Mouse (Mus musculus) intestine, embryonic 16.5 days (tissue): ENCODE data around the gene Angpt4. TPM values are rescaled to one million over a fixed set of nuclear protein-coding genes. Genes with fewer than 3 reads are reported as not detected.

ENCODE experiments used
- ATAC-seq: fragments of 200-750 bp; cut with Nextera tagmentation; 2 replicates; pipeline ENCODE4 v1.8.0; 2017; ENCODE audit warnings: moderate TSS enrichment, moderate library complexity
- H3K27ac ChIP-seq: fragments of 300-500 bp; sonication (generic); 2 replicates; pipeline ENCODE4 v1.5.1; 2014; ENCODE audit warnings: mild to moderate bottlenecking, low read length
- H3K27me3 ChIP-seq: fragments of 300-500 bp; sonication (generic); replicated peaks from 2 replicates; pipeline ENCODE4 v1.6.1; 2014; ENCODE audit warnings: low read length, control low read depth, mixed read lengths; ENCODE audit not compliant: control insufficient read depth, insufficient read depth
- H3K36me3 ChIP-seq: fragments of 300-500 bp; sonication (generic); 2 replicates; pipeline ENCODE4 v1.6.1; 2014; ENCODE audit warnings: low read length, control low read depth; ENCODE audit not compliant: control insufficient read depth, insufficient read depth
- H3K4me1 ChIP-seq: fragments of 300-500 bp; sonication (generic); 2 replicates; pipeline ENCODE4 v1.6.1; 2014; ENCODE audit warnings: low read length, control low read depth, mixed read lengths; ENCODE audit not compliant: control insufficient read depth, insufficient read depth
- H3K4me2 ChIP-seq: fragments of 300-500 bp; sonication (generic); 2 replicates; pipeline ENCODE4 v1.6.1; 2014; ENCODE audit warnings: low read depth, low read length, control low read depth
- H3K4me3 ChIP-seq: fragments of 300-500 bp; sonication (generic); 2 replicates; pipeline ENCODE4 v1.5.1; 2014; ENCODE audit warnings: mild to moderate bottlenecking, low read length
- H3K9ac ChIP-seq: fragments of 300-500 bp; sonication (generic); 2 replicates; pipeline ENCODE4 v1.6.1; 2014; ENCODE audit warnings: low read depth, low read length
- H3K9me3 ChIP-seq: fragments of 300-500 bp; sonication (generic); 2 replicates; pipeline ENCODE4 v1.6.1; 2016; ENCODE audit warnings: low read length, control low read depth; ENCODE audit not compliant: control insufficient read depth
- WGBS: fragments of 180-500 bp; shearing (Covaris S2); extraction: QIAGEN DNeasy Blood & Tissue Kit; methylation state at CpG from one replicate; pipeline ENCODE4 v1.1.7; 2014; 5-methylcytosine and 5-hydroxymethylcytosine counted together
- polyA plus RNA-seq: library from polyadenylated mRNA; unstranded; fragments of >200 nt; fragmentation: Nextera tagmentation; extraction: Ambion mirVana; gene quantifications from 2 replicates; pipeline ENCODE4 v1.2.1, GENCODE M21; 2015

Angpt4 gene
- polyA plus RNA-seq, 1 experiment from 2014 or later, result 0.89 TPM

DNA sequence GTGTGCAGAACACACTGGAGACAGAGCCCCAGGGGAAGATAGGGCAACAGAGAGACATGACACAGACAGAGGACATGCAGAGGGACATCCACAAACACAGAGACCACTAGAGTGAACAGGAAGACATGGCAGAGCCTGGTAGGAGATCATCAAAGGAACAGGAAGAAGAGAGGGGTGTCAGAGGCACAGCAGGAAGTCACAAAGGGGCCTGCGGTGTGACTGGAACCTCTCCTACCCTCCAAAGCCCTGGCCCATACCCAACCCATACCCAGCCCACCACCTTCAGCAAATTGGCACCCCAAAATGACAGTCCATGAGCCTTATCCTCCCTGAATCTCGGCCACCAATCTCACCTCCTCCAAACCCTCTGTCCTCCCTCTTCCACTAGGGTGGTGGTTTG, 33.1 kb downstream of the Angpt4 start:
- WGBS, result 72% methylated on average over 2 of the region's 2 CpGs
- H3K27me3 ChIP-seq, result no peaks in the 10 kb centered on the region
- ATAC-seq, result no peak
- no peak overlapping the region for H3K4me2 ChIP-seq
- H3K27ac ChIP-seq, result no peak overlapping the region
- H3K36me3 ChIP-seq, result no peaks in the 10 kb centered on the region
- H3K4me1 ChIP-seq, result no peaks in the 10 kb centered on the region
- H3K4me3 ChIP-seq, result no peak overlapping the region
- no peaks in the 10 kb centered on the region for H3K9me3 ChIP-seq
- no peak overlapping the region for H3K9ac ChIP-seq

- H3K9ac ChIP-seq, result no peak overlapping the region
- no peaks in the 10 kb centered on the region for H3K36me3 ChIP-seq
- 91% methylated on average over 2 of the region's 2 CpGs for WGBS
- no peak overlapping the region for H3K27ac ChIP-seq
- no peaks in the 10 kb centered on the region for H3K4me1 ChIP-seq
- H3K4me3 ChIP-seq, result no peak overlapping the region
- no peak overlapping the region for H3K4me2 ChIP-seq
- no peak for ATAC-seq
- no peaks in the 10 kb centered on the region for H3K27me3 ChIP-seq
- no peaks in the 10 kb centered on the region for H3K9me3 ChIP-seq
Measured at GRCm38 (mm10) chr2:151947617-151948016, 36.6 kb downstream of the Angpt4 start.

GRCm38 (mm10) chr2:151948311-151948710, 37.3 kb downstream of the Angpt4 start:
- Histone ChIP-seq H3K27me3 (no peaks in the 10 kb centered on the region), H3K4me3 (no peak overlapping the region), H3K36me3 (no peaks in the 10 kb centered on the region), H3K4me1 (no peaks in the 10 kb centered on the region), H3K4me2 (no peak overlapping the region), H3K27ac (no peak overlapping the region), H3K9ac (no peak overlapping the region), H3K9me3 (no peaks in the 10 kb centered on the region)
- WGBS, result 78% methylated on average over 7 of the region's 7 CpGs
- no peak for ATAC-seq

GRCm38 (mm10) chr2:151949082-151949774, 38.2 kb downstream of the Angpt4 start:
- H3K27ac ChIP-seq, result no peak overlapping the region
- H3K9ac ChIP-seq, result no peak overlapping the region
- H3K27me3 ChIP-seq, result no peaks in the 10 kb centered on the region
- H3K36me3 ChIP-seq, result no peaks in the 10 kb centered on the region
- H3K4me3 ChIP-seq, result no peak overlapping the region
- H3K4me2 ChIP-seq, result no peak overlapping the region
- WGBS, result 73% methylated on average over 2 of the region's 2 CpGs
- no peaks in the 10 kb centered on the region for H3K4me1 ChIP-seq
- H3K9me3 ChIP-seq, result no peaks in the 10 kb centered on the region
- no peak for ATAC-seq

- Histone ChIP-seq H3K9me3 (no peaks in the 10 kb centered on the region), H3K27ac (no peak overlapping the region), H3K4me1 (no peaks in the 10 kb centered on the region), H3K36me3 (no peaks in the 10 kb centered on the region), H3K4me3 (no peak overlapping the region), H3K4me2 (no peak overlapping the region), H3K9ac (no peak overlapping the region), H3K27me3 (no peaks in the 10 kb centered on the region)
- WGBS, result 85% methylated on average over 8 of the region's 8 CpGs
- ATAC-seq, result no peak
Measured at GRCm38 (mm10) chr2:151953665-151954064, 42.7 kb downstream of the Angpt4 start.

GRCm38 (mm10) chr2:151956500-151957137, 45.6 kb downstream of the Angpt4 start:
- H3K9me3 ChIP-seq, result no peaks in the 10 kb centered on the region
- ATAC-seq, result no peak
- H3K36me3 ChIP-seq, result no peaks in the 10 kb centered on the region
- WGBS, result 69% methylated on average over 4 of the region's 4 CpGs
- no peaks in the 10 kb centered on the region for H3K4me1 ChIP-seq
- no peak overlapping the region for H3K4me3 ChIP-seq
- no peaks in the 10 kb centered on the region for H3K27me3 ChIP-seq
- no peak overlapping the region for H3K9ac ChIP-seq
- no peak overlapping the region for H3K27ac ChIP-seq
- H3K4me2 ChIP-seq, result no peak overlapping the region

DNA sequence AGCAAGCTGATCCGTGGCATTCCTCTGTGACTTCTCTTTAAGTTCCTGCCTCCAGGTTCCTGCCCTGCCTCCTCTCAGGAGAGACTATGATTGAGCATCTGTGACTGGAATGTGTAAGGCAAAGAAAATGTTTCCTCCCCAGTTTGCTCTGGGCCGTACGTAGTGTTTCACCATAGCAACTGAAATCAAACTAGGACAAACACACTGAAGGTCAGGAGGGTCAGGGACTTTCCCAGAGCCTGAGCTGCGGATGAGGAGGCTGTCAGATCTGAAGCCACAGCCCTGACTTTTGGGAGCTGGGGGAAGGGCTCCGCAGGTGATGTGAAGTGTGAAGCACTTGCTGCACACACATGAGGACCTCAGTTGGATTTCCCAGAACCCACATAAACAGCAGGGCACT, 48.3 kb downstream of the Angpt4 start:
- Histone ChIP-seq H3K27me3 (no peaks in the 10 kb centered on the region), H3K9me3 (no peaks in the 10 kb centered on the region), H3K36me3 (no peaks in the 10 kb centered on the region), H3K27ac (no peak overlapping the region), H3K4me1 (0 out of 2 replicates have a peak, but pooled peaks cover 7% of the 10 kb centered on the region), H3K9ac (no peak overlapping the region), H3K4me3 (no peak overlapping the region), H3K4me2 (no peak overlapping the region)
- no peak; the same call in 1 of the 2 replicates for ATAC-seq
- WGBS, result 32% methylated on average over 5 of the region's 5 CpGs

DNA sequence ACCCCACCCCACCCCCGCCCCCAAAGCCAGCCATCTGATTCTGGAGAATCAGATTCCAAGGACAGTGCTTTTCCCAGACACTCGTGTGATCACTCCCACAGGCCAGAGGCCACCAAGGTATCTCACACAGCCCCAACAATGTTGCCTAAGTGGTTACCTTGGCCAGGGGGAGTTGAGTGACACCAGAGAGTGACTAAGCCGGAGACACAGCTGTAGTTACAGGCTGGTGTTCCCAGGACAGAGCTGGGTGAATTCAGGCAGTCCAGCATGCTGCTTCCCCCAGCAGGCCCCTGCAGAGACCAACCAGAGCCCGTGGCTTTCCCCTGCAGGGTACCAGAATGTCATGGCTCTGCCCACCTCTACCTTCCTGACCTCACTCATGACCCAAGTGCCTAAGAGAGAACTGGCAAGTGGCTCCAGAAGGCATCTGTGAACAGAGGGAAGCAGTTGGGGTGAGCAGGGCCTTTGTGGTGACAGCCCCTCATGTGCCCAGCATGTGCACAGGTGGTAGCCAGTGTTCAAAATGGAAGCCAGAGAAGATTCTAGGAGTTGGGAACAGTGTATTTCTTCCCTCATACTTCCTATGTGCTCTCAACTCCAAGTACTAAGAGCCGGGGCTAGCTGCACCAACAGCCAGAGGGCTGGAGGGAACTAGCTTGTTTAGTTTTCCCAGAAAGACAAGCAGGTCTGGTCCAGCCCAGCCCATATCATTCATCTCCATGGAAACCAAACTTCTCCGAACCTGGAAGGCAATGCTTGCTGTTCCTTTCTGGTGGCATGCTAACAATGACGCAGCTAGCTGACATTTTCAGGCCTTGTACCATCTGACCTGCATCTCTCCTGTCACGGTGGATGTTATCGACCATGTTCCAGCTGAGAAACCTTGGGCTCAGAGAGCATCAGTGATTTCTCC, 50.5 kb downstream of the Angpt4 start:
- no peak overlapping the region for H3K9ac ChIP-seq
- no peaks in the 10 kb centered on the region for H3K27me3 ChIP-seq
- no peak overlapping the region for H3K4me3 ChIP-seq
- no peaks in the 10 kb centered on the region for H3K36me3 ChIP-seq
- 0 out of 2 replicates have a peak, but pooled peaks have one; percentile 17 for ATAC-seq
- no peaks in the 10 kb centered on the region for H3K9me3 ChIP-seq
- no peak overlapping the region for H3K27ac ChIP-seq
- 0 out of 2 replicates have a peak, but pooled peaks cover 7% of the 10 kb centered on the region for H3K4me1 ChIP-seq
- no peak overlapping the region for H3K4me2 ChIP-seq
- 45% methylated on average over 9 of the region's 9 CpGs for WGBS

DNA sequence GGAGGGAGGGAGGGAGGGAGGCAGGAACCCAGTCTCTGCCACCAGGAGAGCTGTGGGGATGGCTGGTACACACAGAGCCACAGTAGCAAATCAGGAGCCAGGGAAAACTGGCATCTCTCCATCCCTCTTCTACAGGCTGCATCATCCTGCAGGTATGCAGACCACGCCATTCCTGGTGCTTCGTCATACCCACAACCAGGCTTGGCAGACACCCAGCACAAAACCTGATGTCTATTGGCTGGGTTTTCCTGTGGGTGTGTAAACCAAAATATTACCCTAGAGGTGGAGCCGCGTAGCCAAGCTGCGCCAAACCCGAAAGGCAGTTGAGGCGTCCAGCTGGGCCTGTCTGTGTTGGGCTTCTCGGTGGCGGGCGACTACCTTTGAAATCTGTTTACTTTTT, 51.5 kb downstream of the Angpt4 start:
- WGBS, result 43% methylated on average over 10 of the region's 10 CpGs
- H3K36me3 ChIP-seq, result no peaks in the 10 kb centered on the region
- peak; percentile 38 for ATAC-seq
- H3K4me2 ChIP-seq, result no peak overlapping the region
- no peaks in the 10 kb centered on the region for H3K27me3 ChIP-seq
- no peak overlapping the region for H3K9ac ChIP-seq
- H3K9me3 ChIP-seq, result no peaks in the 10 kb centered on the region
- no peak overlapping the region for H3K4me3 ChIP-seq
- H3K4me1 ChIP-seq, result 0 out of 2 replicates have a peak, but pooled peaks cover 7% of the 10 kb centered on the region
- no peak overlapping the region for H3K27ac ChIP-seq
